Mouse (Mus musculus) spleen, adult 2 months (tissue): ENCODE measurements at regions not wholly inside any gene's neighbourhood (a gene's known extent, or its start where the extent isn't known, plus 50 kb on each side); places are given as distances from the start of the nearest gene placed in this dataset.

Experiments
- CTCF ChIP-seq: fragments of 200-500 bp; IDR thresholded peaks from 2 replicates; pipeline ENCODE4 v1.5.1; 2011; ENCODE audit warnings: mild to moderate bottlenecking, inconsistent platforms; ENCODE audit not compliant: insufficient read depth, insufficient read length, insufficient replicate concordance; ENCODE audit errors: extremely low read depth
- POLR2A ChIP-seq: fragments of 200-500 bp; IDR thresholded peaks from 2 replicates; pipeline ENCODE4 v1.6.1; 2011; ENCODE audit warnings: low read depth, low read length, inconsistent platforms

DNA sequence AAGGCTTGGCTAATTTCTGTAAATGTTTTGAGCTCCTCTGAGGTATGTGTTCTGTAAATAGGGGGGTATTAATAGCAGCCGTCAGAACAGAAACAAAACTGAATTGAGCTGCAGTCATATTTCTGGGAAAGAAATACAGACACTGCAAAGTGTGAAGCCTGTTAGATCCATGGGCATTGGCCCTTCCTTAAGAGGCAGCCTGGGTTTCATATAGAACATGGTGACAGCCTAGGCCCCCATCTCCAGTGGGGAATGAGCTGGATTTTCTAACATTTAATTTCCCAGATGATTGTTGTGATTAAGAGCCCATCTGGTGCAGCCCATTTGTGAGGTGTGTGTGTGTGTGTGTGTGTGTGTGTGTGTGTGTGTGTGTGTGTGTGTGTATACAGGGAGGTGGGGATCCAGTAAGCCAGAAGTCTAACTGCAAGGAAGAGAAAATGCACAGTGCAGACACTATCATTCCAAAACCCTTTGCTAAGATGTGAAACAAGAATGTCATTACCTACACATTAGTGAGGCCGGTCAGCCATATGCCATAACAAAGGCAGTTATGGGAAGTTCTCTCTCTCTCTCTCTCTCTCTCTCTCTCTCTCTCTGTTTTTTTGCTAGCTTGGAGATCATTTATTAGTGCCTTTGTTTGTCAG lies 355.7 kb upstream of the Ubash3b start:
- no peak for TF ChIP-seq CTCF
- no peak for TF ChIP-seq POLR2A
